Mouse (Mus musculus) fat pad, adult 2 months (tissue): ENCODE results near the gene Bbs9.
"Not testable (repeated sequence)": the region's sequence is repeated elsewhere in the genome, so short reads cannot be mapped to it uniquely, and the experiment has no call there.

ENCODE experiments used
- DNase-seq: peaks from one replicate; pipeline ENCODE4 v3.0.0-alpha.2; 2011; ENCODE audit warnings: low read depth, low spot score; ENCODE audit errors: extremely low read depth

Gene Bbs9

DNA sequence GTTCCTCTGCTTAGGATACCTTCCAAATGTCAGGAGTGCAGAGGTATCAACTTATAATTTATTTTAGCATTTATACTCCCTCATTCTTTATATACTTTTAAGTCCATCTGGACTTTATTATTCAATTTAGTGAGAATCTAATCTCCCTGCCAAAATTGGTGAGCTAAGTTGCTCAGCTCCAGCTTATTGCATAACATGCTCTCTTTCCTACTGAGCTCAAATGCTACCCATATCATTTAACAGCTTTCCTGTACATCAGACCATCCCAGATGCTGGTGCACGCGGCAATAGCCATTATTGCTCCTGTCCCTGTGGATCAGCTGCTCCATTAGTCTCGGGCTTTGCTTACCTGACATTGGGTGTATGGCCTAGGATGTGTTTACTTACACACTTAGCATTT is 208.3 kb downstream of the Bbs9 start:
- DNase-seq: no peak

- no peak for DNase-seq
These were observed 211.4 kb downstream of the Bbs9 start for GRCm38 (mm10) chr9:22686765-22687472.

DNA sequence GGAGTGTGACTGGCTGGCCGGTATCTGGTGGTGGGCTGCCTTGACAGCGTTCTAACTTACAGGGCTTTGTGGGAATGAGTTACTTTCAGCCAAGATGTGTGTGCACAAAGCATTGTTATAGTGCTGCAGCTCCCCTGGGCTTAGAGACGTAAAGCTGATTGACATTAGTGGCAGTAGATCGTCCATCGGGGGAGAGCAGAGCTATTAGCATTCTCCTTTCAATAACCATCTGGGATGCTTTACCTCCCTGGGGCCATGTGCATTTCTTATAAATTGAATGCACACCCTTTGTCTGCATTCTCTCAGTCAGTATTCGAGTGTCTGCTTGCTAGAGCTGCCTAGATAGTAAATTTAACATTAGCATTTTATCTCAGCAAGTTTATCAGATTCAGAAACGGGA is 214.7 kb downstream of the Bbs9 start:
- DNase-seq: no peak

GRCm38 (mm10) chr9:22695392-22695791 is 219.9 kb downstream of the Bbs9 start:
- no peak for DNase-seq

- no peak for DNase-seq
These were observed 221.4 kb downstream of the Bbs9 start for GRCm38 (mm10) chr9:22696809-22697374.

GRCm38 (mm10) chr9:22697811-22698210 is 222.3 kb downstream of the Bbs9 start:
- DNase-seq: no peak

DNA sequence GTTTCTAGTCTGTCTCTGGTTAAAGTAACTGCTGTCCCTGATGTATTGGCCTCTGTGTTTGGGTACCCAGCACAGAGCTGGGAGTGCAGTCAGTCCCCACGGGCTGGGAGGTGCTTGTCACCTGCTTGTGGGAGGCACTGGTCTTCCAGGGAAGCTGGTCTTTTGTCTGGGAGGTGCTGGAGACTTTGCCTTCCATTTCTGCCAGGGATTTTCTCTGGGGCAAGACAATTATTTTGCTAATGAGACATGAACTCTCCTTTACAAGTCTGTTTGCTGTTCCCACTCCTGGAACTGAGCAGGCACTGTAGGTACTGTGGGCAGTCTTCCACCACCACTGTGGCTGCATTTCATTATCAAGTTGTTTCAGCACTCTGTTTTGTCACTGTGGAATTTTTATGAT is 223.0 kb downstream of the Bbs9 start:
- no peak for DNase-seq

GRCm38 (mm10) chr9:22702065-22702611 is 226.6 kb downstream of the Bbs9 start:
- DNase-seq: no peak

DNA sequence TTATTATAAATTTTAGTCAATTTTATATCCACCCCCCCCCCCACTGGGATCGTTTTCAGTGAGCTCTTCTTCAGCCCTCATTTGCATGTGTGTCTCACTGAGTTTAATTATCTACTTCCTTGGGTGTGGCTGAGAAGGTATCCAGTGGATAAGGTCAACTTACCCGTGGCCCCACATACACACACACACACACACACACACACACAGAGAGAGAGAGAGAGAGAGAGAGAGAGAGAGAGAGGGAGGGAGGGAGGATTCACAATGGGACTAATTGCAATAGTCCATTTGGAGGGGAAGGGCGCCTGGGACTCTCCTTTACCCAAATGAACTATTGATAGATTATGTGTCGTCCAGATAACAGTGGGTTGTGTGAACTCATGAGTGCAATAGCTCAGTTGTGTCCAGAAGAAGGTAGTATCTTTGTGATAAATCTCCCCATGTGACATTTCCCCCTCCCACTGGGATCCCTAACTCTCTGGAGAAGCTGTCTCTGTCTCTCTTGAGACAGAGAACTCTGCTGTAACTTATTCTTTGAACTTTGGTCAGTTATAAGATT is 227.4 kb downstream of the Bbs9 start:
- DNase-seq: no peak

DNA sequence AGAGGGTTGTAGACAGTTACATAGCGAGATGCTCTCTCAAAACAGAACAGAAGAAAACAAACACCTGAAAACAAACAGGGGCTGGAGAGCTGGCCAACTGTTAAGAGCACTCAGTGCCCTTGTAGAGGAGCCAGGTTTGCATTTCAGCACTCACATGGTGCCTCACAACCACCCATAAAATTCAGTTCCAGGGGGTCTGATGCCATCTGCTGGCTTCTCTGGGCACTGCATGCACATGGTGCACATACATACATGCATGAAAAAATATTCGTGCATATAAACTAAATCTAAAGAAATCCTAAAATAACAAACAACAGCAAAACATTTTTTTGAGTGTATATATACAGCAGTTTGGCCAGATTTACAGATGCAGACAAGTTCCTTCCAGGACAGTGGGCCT is 228.0 kb downstream of the Bbs9 start:
- DNase-seq: no peak

DNA sequence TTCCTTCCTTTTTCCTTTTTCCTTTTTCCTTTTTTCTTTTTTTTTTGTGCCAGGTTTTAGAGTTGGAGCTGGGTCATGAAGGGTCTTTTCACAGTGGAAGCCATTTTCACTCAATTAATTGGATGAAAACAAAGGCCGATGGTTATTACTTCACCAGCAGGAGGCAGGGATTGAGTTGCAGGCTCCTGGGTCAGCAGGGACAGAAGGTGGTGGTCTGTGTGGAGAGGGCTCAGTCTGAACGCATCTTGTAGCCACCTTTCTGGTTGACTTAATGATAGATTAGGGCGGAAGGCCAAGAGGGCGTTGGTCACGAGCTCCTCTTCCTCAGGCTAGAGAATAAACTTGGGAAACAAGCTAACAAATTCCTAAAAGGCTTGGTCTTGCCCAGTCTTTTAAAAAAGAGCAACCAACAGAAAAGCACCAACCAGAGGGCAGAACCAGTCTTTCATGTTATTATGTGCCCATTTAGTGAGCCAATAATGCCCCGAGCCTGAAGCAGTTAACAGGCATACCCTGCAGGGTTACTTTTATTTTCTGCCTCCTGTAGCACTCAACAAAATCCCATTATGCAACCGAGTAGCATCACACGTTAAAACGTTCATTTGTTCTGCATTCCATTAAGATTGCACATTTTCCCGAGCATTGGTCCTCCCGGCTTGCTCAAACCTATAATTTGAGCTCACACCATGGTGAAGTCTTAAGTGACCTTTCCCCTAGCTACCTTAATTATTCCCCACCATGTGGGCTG is 231.8 kb downstream of the Bbs9 start:
- no peak for DNase-seq

- DNase-seq: no peak
These were observed 233.6 kb downstream of the Bbs9 start for GRCm38 (mm10) chr9:22708970-22709726.

- no peak for DNase-seq
These were observed 234.5 kb downstream of the Bbs9 start for GRCm38 (mm10) chr9:22710032-22710431.

- DNase-seq: no peak
These were observed 235.8 kb downstream of the Bbs9 start for GRCm38 (mm10) chr9:22711339-22711738.

GRCm38 (mm10) chr9:22712743-22713142 is 237.2 kb downstream of the Bbs9 start:
- DNase-seq: no peak

GRCm38 (mm10) chr9:22713286-22713685 is 237.8 kb downstream of the Bbs9 start:
- not testable (repeated sequence) for DNase-seq

DNA sequence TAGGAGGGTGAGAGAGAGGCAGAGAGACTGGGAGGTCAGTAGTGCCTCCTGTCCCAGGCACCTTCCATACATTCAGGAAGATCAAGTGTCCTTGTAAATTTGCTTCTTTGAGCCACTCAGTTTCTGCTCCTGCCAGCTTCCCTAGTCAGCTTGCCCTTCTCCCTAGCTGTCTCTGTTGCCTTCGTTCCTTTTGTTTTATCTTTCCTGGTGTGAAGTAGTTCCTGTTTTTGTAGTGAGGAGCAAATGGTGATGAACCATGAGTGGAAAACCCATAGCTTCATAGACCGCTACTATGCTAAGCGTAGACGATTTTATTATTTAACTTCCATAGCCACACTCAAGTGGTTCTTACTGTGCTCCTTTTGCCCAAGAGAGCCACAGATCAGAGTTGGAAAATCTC is 242.1 kb downstream of the Bbs9 start:
- DNase-seq: no peak

DNA sequence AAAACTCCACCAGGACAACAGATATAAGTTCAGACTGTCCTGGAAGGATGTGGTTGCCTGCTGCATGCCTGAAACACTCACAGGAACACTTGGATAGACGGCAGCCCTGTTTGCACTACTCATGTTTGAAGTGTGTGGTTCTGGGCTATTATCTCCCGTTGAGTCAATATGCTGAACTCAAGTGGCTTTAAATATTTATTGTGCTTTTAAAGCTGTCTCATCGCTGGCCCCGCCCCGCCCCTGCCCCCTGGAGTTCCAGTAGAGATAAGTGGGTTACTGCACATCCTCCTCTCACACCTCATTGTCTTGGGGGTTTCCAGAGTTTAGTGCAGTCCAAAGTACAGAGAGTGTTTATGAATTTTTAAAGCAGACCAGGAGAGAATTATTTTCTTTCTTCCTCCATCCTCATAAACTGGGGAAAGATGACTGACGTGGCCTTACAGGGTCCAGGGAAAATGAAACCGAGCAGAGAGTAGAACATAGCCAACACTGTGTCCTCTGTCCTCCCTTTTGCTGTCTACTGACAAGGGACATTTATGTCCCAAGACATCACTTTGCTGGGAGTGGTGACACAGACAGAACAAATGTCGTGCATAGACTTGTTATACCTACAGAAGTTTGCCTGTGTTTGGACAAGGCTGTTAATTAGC is 242.8 kb downstream of the Bbs9 start:
- no peak for DNase-seq

DNA sequence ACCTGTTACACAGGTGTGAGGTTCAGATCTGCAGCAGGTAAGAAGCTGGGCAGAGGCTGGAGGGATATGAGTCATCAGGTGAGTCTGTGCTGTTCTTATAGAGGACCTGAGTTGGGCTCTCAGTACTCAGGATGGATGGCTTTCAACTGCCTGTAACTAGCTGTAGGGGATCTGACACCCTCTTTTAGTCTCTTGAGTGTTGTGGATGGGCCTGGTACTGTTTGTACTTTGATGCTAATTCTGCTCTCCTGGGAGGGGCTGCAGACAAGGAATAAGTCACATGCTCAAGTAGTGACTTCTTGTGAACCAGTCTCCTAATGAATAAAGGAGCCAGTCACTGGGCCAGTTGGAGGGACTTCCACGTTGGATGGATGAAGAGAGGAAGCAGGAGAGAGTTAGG is 257.1 kb downstream of the Bbs9 start:
- no peak for DNase-seq

GRCm38 (mm10) chr9:22734954-22735353 is 259.4 kb downstream of the Bbs9 start:
- DNase-seq: no peak
